Mouse (Mus musculus): ENCODE data around the gene Pdcd11. TPM values are rescaled to one million over a fixed set of nuclear protein-coding genes. Genes with fewer than 3 reads are reported as not detected.
A peak's percentile ranks its signal among the peaks of the same experiment; 100 is the strongest.

The Pdcd11 gene
- total RNA-seq, 1 experiment, result 117 TPM

GRCm38 (mm10) chr19:47128164-47128563 is 37.6 kb downstream of the Pdcd11 start:
- no peaks in the 10 kb centered on the region for H3K9me3 ChIP-seq (ENCODE audit: control insufficient read depth, insufficient read depth, low read depth, low read length)
- H3K9ac ChIP-seq (ENCODE audit: insufficient read depth, low read depth, low read length, poor library complexity, severe bottlenecking), result no peak overlapping the region
- peaks cover 0 to 7% of the 10 kb centered on the region in 2 experiments; a peak in 1 of 4 replicates for H3K4me1 ChIP-seq (ENCODE audit: control insufficient read depth in 2 of 2, insufficient read depth in 2 of 2, low read length in 2 of 2, poor library complexity in 1 of 2)
- in situ Hi-C loops (cut with MboI; ENCODE audit: low sequenced_read_pairs in 2 of 2, unreplicated experiment in 2 of 2), result loop anchor here in 1 of 2 experiments (5.0 kb wide), 1 partner anchor 39 kb away; no protein-coding TSS in a partner anchor
- H3K36me3 ChIP-seq (ENCODE audit: control insufficient read depth, insufficient read depth, low read length, poor library complexity, severe bottlenecking), result peaks cover 78% of the 10 kb centered on the region
- no peak for DNase-seq (ENCODE audit: low read depth, low spot score)
- no peak overlapping the region for H3K4me3 ChIP-seq (ENCODE audit: insufficient read depth in 1 of 2, low read depth in 1 of 2, low read length in 2 of 2, poor library complexity in 1 of 2, severe bottlenecking in 1 of 2)
- no peak overlapping the region for H3K27ac ChIP-seq (ENCODE audit: insufficient read depth, low read depth, low read length, poor library complexity, severe bottlenecking)
- no peak for TF ChIP-seq HCFC1 (IDR thresholded peaks at IDR 0.05; ENCODE audit: borderline replicate concordance, insufficient read depth, low read length)
- TF ChIP-seq MAFK (IDR thresholded peaks at IDR 0.05; ENCODE audit: insufficient read depth, low read depth, low read length), result no peak
- no peak for TF ChIP-seq CHD2 (IDR thresholded peaks at IDR 0.05; ENCODE audit: low read depth, low read length)
- TF ChIP-seq ZC3H11A (IDR thresholded peaks at IDR 0.05; ENCODE audit: borderline replicate concordance, low read depth, low read length), result no peak
- no peak for TF ChIP-seq ZNF384 (IDR thresholded peaks at IDR 0.05; ENCODE audit: low read depth, low read length)

- in situ Hi-C loops (cut with MboI; ENCODE audit: low sequenced_read_pairs in 2 of 2, unreplicated experiment in 2 of 2), result loop anchor here in 1 of 2 experiments (5.0 kb wide), 1 partner anchor 38 kb away; no protein-coding TSS in a partner anchor
- no peak overlapping the region for H3K9ac ChIP-seq (ENCODE audit: insufficient read depth, low read depth, low read length, poor library complexity, severe bottlenecking)
- H3K9me3 ChIP-seq (ENCODE audit: control insufficient read depth, insufficient read depth, low read depth, low read length), result no peaks in the 10 kb centered on the region
- no peak overlapping the region for H3K4me3 ChIP-seq (ENCODE audit: insufficient read depth in 1 of 2, low read depth in 1 of 2, low read length in 2 of 2, poor library complexity in 1 of 2, severe bottlenecking in 1 of 2)
- no peak for TF ChIP-seq ZC3H11A (IDR thresholded peaks at IDR 0.05; ENCODE audit: borderline replicate concordance, low read depth, low read length)
- no peak for TF ChIP-seq CHD2 (IDR thresholded peaks at IDR 0.05; ENCODE audit: low read depth, low read length)
- no peak for TF ChIP-seq HCFC1 (IDR thresholded peaks at IDR 0.05; ENCODE audit: borderline replicate concordance, insufficient read depth, low read length)
- TF ChIP-seq ZNF384 (IDR thresholded peaks at IDR 0.05; ENCODE audit: low read depth, low read length), result no peak
- TF ChIP-seq MAFK (IDR thresholded peaks at IDR 0.05; ENCODE audit: insufficient read depth, low read depth, low read length), result no peak
- peaks cover 0 to 7% of the 10 kb centered on the region in 2 experiments; a peak in 1 of 4 replicates for H3K4me1 ChIP-seq (ENCODE audit: control insufficient read depth in 2 of 2, insufficient read depth in 2 of 2, low read length in 2 of 2, poor library complexity in 1 of 2)
- peaks cover 73% of the 10 kb centered on the region for H3K36me3 ChIP-seq (ENCODE audit: control insufficient read depth, insufficient read depth, low read length, poor library complexity, severe bottlenecking)
- H3K27ac ChIP-seq (ENCODE audit: insufficient read depth, low read depth, low read length, poor library complexity, severe bottlenecking), result no peak overlapping the region
- no peak for DNase-seq (ENCODE audit: low read depth, low spot score)
Measured at GRCm38 (mm10) chr19:47128835-47129234, 38.3 kb downstream of the Pdcd11 start.

- peaks cover 57% of the 10 kb centered on the region for H3K36me3 ChIP-seq (ENCODE audit: control insufficient read depth, insufficient read depth, low read length, poor library complexity, severe bottlenecking)
- H3K9me3 ChIP-seq (ENCODE audit: control insufficient read depth, insufficient read depth, low read depth, low read length), result no peaks in the 10 kb centered on the region
- H3K4me3 ChIP-seq (ENCODE audit: insufficient read depth in 1 of 2, low read depth in 1 of 2, low read length in 2 of 2, poor library complexity in 1 of 2, severe bottlenecking in 1 of 2), result peak overlapping the region; percentile 26 to 35; a peak in 2 of 4 replicates
- peaks cover 0 to 7% of the 10 kb centered on the region in 2 experiments; a peak in 1 of 4 replicates for H3K4me1 ChIP-seq (ENCODE audit: control insufficient read depth in 2 of 2, insufficient read depth in 2 of 2, low read length in 2 of 2, poor library complexity in 1 of 2)
- in situ Hi-C loops (cut with MboI; ENCODE audit: low sequenced_read_pairs in 2 of 2, unreplicated experiment in 2 of 2), result no loop called here
- TF ChIP-seq MAFK (IDR thresholded peaks at IDR 0.05; ENCODE audit: insufficient read depth, low read depth, low read length) (no peak), HCFC1 (IDR thresholded peaks at IDR 0.05; ENCODE audit: borderline replicate concordance, insufficient read depth, low read length) (no peak), CHD2 (IDR thresholded peaks at IDR 0.05; ENCODE audit: low read depth, low read length) (no peak), ZC3H11A (IDR thresholded peaks at IDR 0.05; ENCODE audit: borderline replicate concordance, low read depth, low read length) (no peak), ZNF384 (IDR thresholded peaks at IDR 0.05; ENCODE audit: low read depth, low read length) (no peak)
- DNase-seq (ENCODE audit: low read depth, low spot score), result no peak
- H3K9ac ChIP-seq (ENCODE audit: insufficient read depth, low read depth, low read length, poor library complexity, severe bottlenecking), result peak overlapping the region; percentile 44; the same call in 1 of the 2 replicates
- peak overlapping the region; percentile 5; the same call in 1 of the 2 replicates for H3K27ac ChIP-seq (ENCODE audit: insufficient read depth, low read depth, low read length, poor library complexity, severe bottlenecking)
Measured at GRCm38 (mm10) chr19:47130551-47131125, 40.1 kb downstream of the Pdcd11 start.

GRCm38 (mm10) chr19:47133161-47133560 is 42.6 kb downstream of the Pdcd11 start:
- Histone ChIP-seq H3K36me3 (ENCODE audit: control insufficient read depth, insufficient read depth, low read length, poor library complexity, severe bottlenecking) (peaks cover 33% of the 10 kb centered on the region), H3K4me1 (ENCODE audit: control insufficient read depth in 2 of 2, insufficient read depth in 2 of 2, low read length in 2 of 2, poor library complexity in 1 of 2) (peaks cover 6 to 22% of the 10 kb centered on the region in 2 experiments), H3K9me3 (ENCODE audit: control insufficient read depth, insufficient read depth, low read depth, low read length) (no peaks in the 10 kb centered on the region), H3K9ac (ENCODE audit: insufficient read depth, low read depth, low read length, poor library complexity, severe bottlenecking) (no peak overlapping the region), H3K27ac (ENCODE audit: insufficient read depth, low read depth, low read length, poor library complexity, severe bottlenecking) (no peak overlapping the region), H3K4me3 (ENCODE audit: insufficient read depth in 1 of 2, low read depth in 1 of 2, low read length in 2 of 2, poor library complexity in 1 of 2, severe bottlenecking in 1 of 2) (no peak overlapping the region)
- in situ Hi-C loops (cut with MboI; ENCODE audit: low sequenced_read_pairs in 2 of 2, unreplicated experiment in 2 of 2), result no loop called here
- no peak for TF ChIP-seq HCFC1 (IDR thresholded peaks at IDR 0.05; ENCODE audit: borderline replicate concordance, insufficient read depth, low read length)
- TF ChIP-seq ZNF384 (IDR thresholded peaks at IDR 0.05; ENCODE audit: low read depth, low read length), result no peak
- no peak for TF ChIP-seq MAFK (IDR thresholded peaks at IDR 0.05; ENCODE audit: insufficient read depth, low read depth, low read length)
- TF ChIP-seq CHD2 (IDR thresholded peaks at IDR 0.05; ENCODE audit: low read depth, low read length), result no peak
- TF ChIP-seq ZC3H11A (IDR thresholded peaks at IDR 0.05; ENCODE audit: borderline replicate concordance, low read depth, low read length), result no peak
- no peak for DNase-seq (ENCODE audit: low read depth, low spot score)
